Mouse (Mus musculus) midbrain, embryonic 11.5 days (tissue): ENCODE results near the gene Ehd4. TPM values are rescaled to one million over a fixed set of nuclear protein-coding genes. Genes with fewer than 3 reads are reported as not detected.
A peak's percentile ranks its signal among the peaks of the same experiment; 100 is the strongest.

ENCODE experiments used
- ATAC-seq: fragments of 200-750 bp; cut with Nextera tagmentation; 2 replicates; pipeline ENCODE4 v1.8.0; 2017; ENCODE audit warnings: moderate TSS enrichment, moderate library complexity; ENCODE audit not compliant: low FRiP score
- DNase-seq: peaks from one replicate; pipeline ENCODE4 v3.0.0; 2015; ENCODE audit warnings: low spot score; ENCODE audit errors: missing footprints
- H3K27ac ChIP-seq: fragments of 300-500 bp; sonication (generic); 2 replicates; pipeline ENCODE4 v1.5.1; 2014; ENCODE audit warnings: low read depth, low read length
- H3K27me3 ChIP-seq: fragments of 300-500 bp; sonication (generic); 2 replicates; pipeline ENCODE4 v1.6.1; 2014; ENCODE audit warnings: mild to moderate bottlenecking, low read length, moderate library complexity, mixed read lengths; ENCODE audit not compliant: control insufficient read depth, insufficient read depth
- H3K36me3 ChIP-seq: fragments of 300-500 bp; sonication (generic); 2 replicates; pipeline ENCODE4 v1.6.1; 2014; ENCODE audit warnings: mild to moderate bottlenecking, low read length, moderate library complexity, mixed read lengths; ENCODE audit not compliant: control insufficient read depth, insufficient read depth
- H3K4me1 ChIP-seq: fragments of 300-500 bp; sonication (generic); 2 replicates; pipeline ENCODE4 v1.6.1; 2014; ENCODE audit warnings: low read length; ENCODE audit not compliant: control insufficient read depth, insufficient read depth
- H3K4me2 ChIP-seq: fragments of 300-500 bp; sonication (generic); 2 replicates; pipeline ENCODE4 v1.6.1; 2014; ENCODE audit warnings: mild to moderate bottlenecking, moderate library complexity
- H3K4me3 ChIP-seq: fragments of 300-500 bp; sonication (generic); 2 replicates; pipeline ENCODE4 v1.5.1; 2014; ENCODE audit warnings: low read depth, low read length
- H3K9ac ChIP-seq: fragments of 300-500 bp; sonication (generic); 2 replicates; pipeline ENCODE4 v1.6.1; 2014; ENCODE audit warnings: low read length
- H3K9me3 ChIP-seq: fragments of 300-500 bp; sonication (generic); 2 replicates; pipeline ENCODE4 v1.6.1; 2016; ENCODE audit warnings: low read length; ENCODE audit not compliant: control insufficient read depth
- WGBS: fragments of 180-500 bp; shearing (Covaris S2); extraction: QIAGEN DNeasy Blood & Tissue Kit; methylation state at CpG from one replicate; pipeline ENCODE4 v1.1.7; 2014; 5-methylcytosine and 5-hydroxymethylcytosine counted together
- polyA plus RNA-seq: library from polyadenylated mRNA; unstranded; fragments of >200 nt; fragmentation: Nextera tagmentation; extraction: Ambion mirVana; gene quantifications from 2 replicates; pipeline ENCODE4 v1.2.1, GENCODE M21; 2014

Ehd4 gene
- polyA plus RNA-seq, 1 experiment from 2014 or later, result 10.2 TPM

GRCm38 (mm10) chr2:120137281-120137680 is 17.1 kb downstream of the Ehd4 start:
- peak; percentile 56 for DNase-seq
- Histone ChIP-seq H3K4me2 (no peak overlapping the region), H3K9ac (no peak overlapping the region), H3K9me3 (no peaks in the 10 kb centered on the region), H3K4me1 (no peaks in the 10 kb centered on the region), H3K27ac (no peak overlapping the region), H3K4me3 (no peak overlapping the region), H3K27me3 (no peaks in the 10 kb centered on the region), H3K36me3 (no peaks in the 10 kb centered on the region)
- WGBS, result 76% methylated on average over 5 of the region's 5 CpGs
- ATAC-seq, result no peak

GRCm38 (mm10) chr2:120134453-120135075 is 19.8 kb downstream of the Ehd4 start:
- H3K27ac ChIP-seq, result no peak overlapping the region
- no peak for ATAC-seq
- H3K4me1 ChIP-seq, result no peaks in the 10 kb centered on the region
- DNase-seq, result peak; percentile 69
- H3K27me3 ChIP-seq, result no peaks in the 10 kb centered on the region
- no peaks in the 10 kb centered on the region for H3K9me3 ChIP-seq
- no peak overlapping the region for H3K4me3 ChIP-seq
- H3K36me3 ChIP-seq, result no peaks in the 10 kb centered on the region
- no peak overlapping the region for H3K4me2 ChIP-seq
- no peak overlapping the region for H3K9ac ChIP-seq

GRCm38 (mm10) chr2:120131881-120132280 is 22.5 kb downstream of the Ehd4 start:
- Histone ChIP-seq H3K4me1 (no peaks in the 10 kb centered on the region), H3K4me2 (no peak overlapping the region), H3K9ac (no peak overlapping the region), H3K36me3 (no peaks in the 10 kb centered on the region), H3K27me3 (no peaks in the 10 kb centered on the region), H3K27ac (no peak overlapping the region), H3K9me3 (no peaks in the 10 kb centered on the region), H3K4me3 (no peak overlapping the region)
- peak; percentile 14 for DNase-seq
- ATAC-seq, result no peak
- WGBS, result 93% methylated on average over 1 of the region's 1 CpGs

GRCm38 (mm10) chr2:120129252-120129908 is 25.0 kb downstream of the Ehd4 start:
- WGBS, result 77% methylated on average over 8 of the region's 8 CpGs
- Histone ChIP-seq H3K36me3 (no peaks in the 10 kb centered on the region), H3K4me2 (no peak overlapping the region), H3K27ac (no peak overlapping the region), H3K9ac (no peak overlapping the region), H3K4me1 (no peaks in the 10 kb centered on the region), H3K9me3 (no peaks in the 10 kb centered on the region), H3K27me3 (no peaks in the 10 kb centered on the region), H3K4me3 (no peak overlapping the region)
- DNase-seq (peak; percentile 78), ATAC-seq (no peak)

GRCm38 (mm10) chr2:120128611-120129051 is 25.8 kb downstream of the Ehd4 start:
- no peak overlapping the region for H3K4me3 ChIP-seq
- no peak overlapping the region for H3K4me2 ChIP-seq
- no peaks in the 10 kb centered on the region for H3K36me3 ChIP-seq
- no peaks in the 10 kb centered on the region for H3K9me3 ChIP-seq
- H3K27ac ChIP-seq, result no peak overlapping the region
- no peaks in the 10 kb centered on the region for H3K27me3 ChIP-seq
- 69% methylated on average over 1 of the region's 1 CpGs for WGBS
- H3K9ac ChIP-seq, result no peak overlapping the region
- H3K4me1 ChIP-seq, result no peaks in the 10 kb centered on the region
- ATAC-seq (no peak), DNase-seq (peak; percentile 79)

GRCm38 (mm10) chr2:120128011-120128410 is 26.4 kb downstream of the Ehd4 start:
- H3K4me3 ChIP-seq, result no peak overlapping the region
- H3K4me2 ChIP-seq, result no peak overlapping the region
- no peaks in the 10 kb centered on the region for H3K9me3 ChIP-seq
- H3K36me3 ChIP-seq, result no peaks in the 10 kb centered on the region
- ATAC-seq, result no peak
- no peaks in the 10 kb centered on the region for H3K4me1 ChIP-seq
- H3K27me3 ChIP-seq, result no peaks in the 10 kb centered on the region
- peak; percentile 2 for DNase-seq
- H3K27ac ChIP-seq, result no peak overlapping the region
- H3K9ac ChIP-seq, result no peak overlapping the region

GRCm38 (mm10) chr2:120126901-120127300 is 27.5 kb downstream of the Ehd4 start:
- Histone ChIP-seq H3K27ac (no peak overlapping the region), H3K36me3 (no peaks in the 10 kb centered on the region), H3K9ac (no peak overlapping the region), H3K27me3 (no peaks in the 10 kb centered on the region), H3K9me3 (no peaks in the 10 kb centered on the region), H3K4me2 (no peak overlapping the region), H3K4me3 (no peak overlapping the region), H3K4me1 (no peaks in the 10 kb centered on the region)
- 82% methylated on average over 1 of the region's 1 CpGs for WGBS
- no peak for DNase-seq
- ATAC-seq, result no peak

- Histone ChIP-seq H3K4me2 (no peak overlapping the region), H3K36me3 (no peaks in the 10 kb centered on the region), H3K4me1 (no peaks in the 10 kb centered on the region), H3K27ac (no peak overlapping the region), H3K9ac (no peak overlapping the region), H3K9me3 (no peaks in the 10 kb centered on the region), H3K4me3 (no peak overlapping the region), H3K27me3 (no peaks in the 10 kb centered on the region)
- WGBS, result 89% methylated on average over 4 of the region's 4 CpGs
- ATAC-seq (no peak), DNase-seq (peak; percentile 6)
These were observed 28.0 kb downstream of the Ehd4 start for GRCm38 (mm10) chr2:120126408-120126807.

GRCm38 (mm10) chr2:120125461-120125860 is 28.9 kb downstream of the Ehd4 start:
- H3K4me3 ChIP-seq, result no peak overlapping the region
- no peaks in the 10 kb centered on the region for H3K4me1 ChIP-seq
- no peak overlapping the region for H3K27ac ChIP-seq
- no peak for ATAC-seq
- H3K4me2 ChIP-seq, result no peak overlapping the region
- H3K27me3 ChIP-seq, result no peaks in the 10 kb centered on the region
- 97% methylated on average over 1 of the region's 1 CpGs for WGBS
- no peak overlapping the region for H3K9ac ChIP-seq
- H3K36me3 ChIP-seq, result no peaks in the 10 kb centered on the region
- peak; percentile 54 for DNase-seq
- H3K9me3 ChIP-seq, result no peaks in the 10 kb centered on the region
